Mouse (Mus musculus) CH12.LX (cell line): ENCODE measurements at regions not wholly inside any gene's neighbourhood (a gene's known extent, or its start where the extent isn't known, plus 50 kb on each side); places are given as distances from the start of the nearest gene placed in this dataset.

Experiments used
- DNase-seq: peaks from one replicate; pipeline ENCODE4 v3.0.0-alpha.2; 2013; ENCODE audit errors: extremely low read depth
- H3K27ac ChIP-seq: 2 replicates; pipeline ENCODE4 v1.5.1; 2012; ENCODE audit warnings: low read depth, mild to moderate bottlenecking, control low read depth, moderate library complexity; ENCODE audit not compliant: insufficient read depth
- H3K27me3 ChIP-seq: replicated peaks from 2 replicates; pipeline ENCODE3; 2012; ENCODE audit warnings: inconsistent platforms
- H3K36me3 ChIP-seq, 2 experiments: replicated peaks in 1 of 2; 2 replicates each; pipeline versions ENCODE3 to v1.6.1; 2012; ENCODE audit warnings: inconsistent platforms in 1 of 2, low read length in 1 of 2, mild to moderate bottlenecking in 1 of 2, mixed read lengths in 1 of 2, moderate library complexity in 1 of 2; ENCODE audit not compliant: control insufficient read depth in 1 of 2, insufficient read depth in 1 of 2
- H3K4me1 ChIP-seq, 2 experiments: 2 replicates each; pipeline ENCODE4 v1.6.1; 2012; ENCODE audit warnings: inconsistent platforms in 1 of 2, moderate library complexity in 1 of 2; ENCODE audit not compliant: insufficient read depth in 2 of 2, control insufficient read depth in 1 of 2
- H3K4me2 ChIP-seq: 2 replicates; pipeline ENCODE4 v1.6.1; 2012; ENCODE audit warnings: low read depth, mild to moderate bottlenecking, control low read depth; ENCODE audit not compliant: poor library complexity, insufficient read depth, severe bottlenecking
- H3K4me3 ChIP-seq, 3 experiments: fragments of 150-350 bp in 1 of 3; sonication (generic) in 1 of 3; replicated peaks in 1 of 3; 2 replicates each; pipeline versions ENCODE3 to v1.5.1; 2011 to 2012; ENCODE audit warnings: low read depth in 2 of 3, low read length in 2 of 3, mild to moderate bottlenecking in 2 of 3, moderate library complexity in 2 of 3, control low read depth in 1 of 3, improper control_type of control experiment in 1 of 3, inconsistent platforms in 1 of 3, mixed read lengths in 1 of 3; ENCODE audit not compliant: poor library complexity in 1 of 3
- H3K79me2 ChIP-seq: replicated peaks from 2 replicates; pipeline ENCODE4 v1.6.1; 2012; ENCODE audit warnings: mild to moderate bottlenecking, moderate library complexity; ENCODE audit not compliant: control insufficient read depth, poor library complexity, insufficient read depth, severe bottlenecking; ENCODE audit errors: extremely low read depth
- H3K9ac ChIP-seq: 2 replicates; pipeline ENCODE4 v1.6.1; 2012; ENCODE audit warnings: low read depth, mild to moderate bottlenecking, control low read depth, moderate library complexity; ENCODE audit not compliant: insufficient read depth
- H3K9me3 ChIP-seq: replicated peaks from 2 replicates; pipeline ENCODE3; 2012; ENCODE audit warnings: low read length, inconsistent platforms, mixed read lengths
- CHD2 ChIP-seq: IDR thresholded peaks from 2 replicates; pipeline ENCODE4 v1.6.1; 2011; ENCODE audit warnings: low read length, improper control_type of control experiment
- CTCF ChIP-seq, 2 experiments: IDR thresholded peaks in 1 of 2; conservative IDR thresholded peaks in 1 of 2; 2 replicates each; pipeline ENCODE4 v1.5.1; 2011 to 2012; ENCODE audit warnings: low read depth in 2 of 2, low read length in 2 of 2, improper control_type of control experiment in 1 of 2, inconsistent platforms in 1 of 2, mild to moderate bottlenecking in 1 of 2, moderate library complexity in 1 of 2
- E2F4 ChIP-seq: IDR thresholded peaks from 2 replicates; pipeline ENCODE4 v1.6.1; 2011; ENCODE audit warnings: low read depth, low read length, improper control_type of control experiment; ENCODE audit not compliant: insufficient replicate concordance
- ELF1 ChIP-seq: IDR thresholded peaks from 2 replicates; pipeline ENCODE4 v1.6.1; 2014; ENCODE audit warnings: low read depth, mild to moderate bottlenecking, inconsistent platforms, low read length, improper control_type of control experiment
- EP300 ChIP-seq: IDR thresholded peaks from 2 replicates; pipeline ENCODE4 v1.6.1; 2011; ENCODE audit warnings: low read length, improper control_type of control experiment
- GABPA ChIP-seq: IDR thresholded peaks from 2 replicates; pipeline ENCODE4 v1.6.1; 2012; ENCODE audit warnings: low read depth, low read length, improper control_type of control experiment, inconsistent platforms; ENCODE audit not compliant: insufficient replicate concordance
- IRF4 ChIP-seq: IDR thresholded peaks from 2 replicates; pipeline ENCODE4 v1.6.1; 2014; ENCODE audit warnings: low read depth, mild to moderate bottlenecking, inconsistent platforms, low read length, improper control_type of control experiment
- KAT2A ChIP-seq: IDR thresholded peaks from 2 replicates; pipeline ENCODE4 v1.6.1; 2012; ENCODE audit warnings: low read length, improper control_type of control experiment, inconsistent platforms; ENCODE audit not compliant: insufficient replicate concordance
- MAX ChIP-seq: IDR thresholded peaks from 2 replicates; pipeline ENCODE4 v1.6.1; 2011; ENCODE audit warnings: low read length, improper control_type of control experiment
- MYC ChIP-seq: IDR thresholded peaks from 2 replicates; pipeline ENCODE4 v1.6.1; 2011; ENCODE audit warnings: low read depth, mild to moderate bottlenecking, improper control_type of control experiment, low read length
- RAD21 ChIP-seq: IDR thresholded peaks from 2 replicates; pipeline ENCODE4 v1.6.1; 2011; ENCODE audit warnings: low read depth, mild to moderate bottlenecking, low read length, improper control_type of control experiment, moderate library complexity
- SIN3A ChIP-seq: IDR thresholded peaks from 2 replicates; pipeline ENCODE4 v1.6.1; 2012; ENCODE audit warnings: low read length, improper control_type of control experiment, inconsistent platforms
- TCF12 ChIP-seq: IDR thresholded peaks from 2 replicates; pipeline ENCODE4 v1.6.1; 2014; ENCODE audit warnings: low read depth, mild to moderate bottlenecking, inconsistent platforms, low read length, improper control_type of control experiment
- ZMIZ1 ChIP-seq: IDR thresholded peaks from 2 replicates; pipeline ENCODE4 v1.6.1; 2012; ENCODE audit warnings: low read depth, mild to moderate bottlenecking, inconsistent platforms, low read length, improper control_type of control experiment
- ZNF384 ChIP-seq: IDR thresholded peaks from 2 replicates; pipeline ENCODE4 v1.6.1; 2012; ENCODE audit warnings: low read depth, low read length, improper control_type of control experiment, inconsistent platforms
- dilution Hi-C: fragments of 300-500 bp; cut with MboI; formaldehyde crosslinking; loops from 2 replicates; pipeline ENCODE4 v1.14.3; 2020; ENCODE audit warnings: low sequenced_read_pairs; ENCODE audit not compliant: extremely low pct_unique_long_range_greater_than_20kb, extremely low pct_ligation_motif_present
- in situ Hi-C: fragments of 300-500 bp; cut with MboI; formaldehyde crosslinking; loops from 3 replicates; pipeline ENCODE4 v1.14.3; 2019; ENCODE audit warnings: low sequenced_read_pairs, low pct_ligation_motif_present, low pct_unique_long_range_greater_than_20kb, mixed read lengths

DNA sequence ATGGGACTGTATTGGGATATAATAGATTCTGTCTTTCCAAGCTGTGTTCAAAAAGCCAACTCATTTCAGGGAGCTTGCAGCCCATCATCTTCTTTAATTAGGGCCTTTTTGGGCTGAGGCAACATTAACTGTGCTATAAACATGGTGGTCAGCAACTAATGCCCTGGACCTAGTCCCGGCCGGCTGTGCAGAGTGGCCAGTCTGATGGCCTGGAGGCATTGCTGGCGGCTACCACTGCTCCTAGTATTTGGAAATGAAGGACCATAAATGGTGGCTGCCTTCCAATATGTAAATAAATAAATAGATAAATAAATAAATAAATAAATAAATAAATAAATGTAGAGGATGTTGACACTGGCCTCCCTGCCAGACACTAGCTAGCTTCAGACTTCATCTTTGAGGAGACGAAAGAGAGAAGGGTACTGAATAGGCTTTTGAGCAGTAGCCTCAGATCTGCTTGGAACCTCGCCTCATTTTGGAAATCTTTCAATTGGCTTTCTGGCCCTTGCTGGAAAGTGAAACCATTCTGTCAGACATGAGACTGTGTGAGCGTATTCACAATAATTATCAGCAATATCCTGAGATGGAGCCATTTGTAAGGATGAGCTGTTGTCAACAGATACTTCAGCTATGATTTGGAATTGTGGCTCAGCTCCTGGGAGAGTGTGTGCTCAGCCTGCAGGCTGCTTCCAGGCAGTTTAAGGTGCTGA, 785.5 kb upstream of the Car8 start:
- no peak overlapping the region for H3K9ac ChIP-seq
- no peaks in the 10 kb centered on the region for H3K36me3 ChIP-seq
- no peak overlapping the region for H3K4me2 ChIP-seq
- H3K27me3 ChIP-seq = no peaks in the 10 kb centered on the region
- no peak overlapping the region for H3K4me3 ChIP-seq
- no peak for DNase-seq
- no peak overlapping the region for H3K27ac ChIP-seq
- no peaks in the 10 kb centered on the region for H3K9me3 ChIP-seq
- TF ChIP-seq MYC = no peak
- TF ChIP-seq TCF12 = no peak
- no peak for TF ChIP-seq E2F4
- no peak for TF ChIP-seq MAX
- no peak for TF ChIP-seq KAT2A
- no peak for TF ChIP-seq CTCF (conservative IDR thresholded peaks at IDR 0.05 in 1 of 2, IDR thresholded peaks at IDR 0.05 in 1 of 2; ENCODE audit: low read depth in 2 of 2, low read length in 2 of 2)
- TF ChIP-seq ZMIZ1 = no peak
- TF ChIP-seq CHD2 = no peak
- dilution Hi-C loops (no loop called here), in situ Hi-C loops (no loop called here)
- H3K4me1 ChIP-seq = peaks cover 9 to 23% of the 10 kb centered on the region in 2 experiments; a peak in 3 of 4 replicates
- no peaks in the 10 kb centered on the region for H3K79me2 ChIP-seq

DNA sequence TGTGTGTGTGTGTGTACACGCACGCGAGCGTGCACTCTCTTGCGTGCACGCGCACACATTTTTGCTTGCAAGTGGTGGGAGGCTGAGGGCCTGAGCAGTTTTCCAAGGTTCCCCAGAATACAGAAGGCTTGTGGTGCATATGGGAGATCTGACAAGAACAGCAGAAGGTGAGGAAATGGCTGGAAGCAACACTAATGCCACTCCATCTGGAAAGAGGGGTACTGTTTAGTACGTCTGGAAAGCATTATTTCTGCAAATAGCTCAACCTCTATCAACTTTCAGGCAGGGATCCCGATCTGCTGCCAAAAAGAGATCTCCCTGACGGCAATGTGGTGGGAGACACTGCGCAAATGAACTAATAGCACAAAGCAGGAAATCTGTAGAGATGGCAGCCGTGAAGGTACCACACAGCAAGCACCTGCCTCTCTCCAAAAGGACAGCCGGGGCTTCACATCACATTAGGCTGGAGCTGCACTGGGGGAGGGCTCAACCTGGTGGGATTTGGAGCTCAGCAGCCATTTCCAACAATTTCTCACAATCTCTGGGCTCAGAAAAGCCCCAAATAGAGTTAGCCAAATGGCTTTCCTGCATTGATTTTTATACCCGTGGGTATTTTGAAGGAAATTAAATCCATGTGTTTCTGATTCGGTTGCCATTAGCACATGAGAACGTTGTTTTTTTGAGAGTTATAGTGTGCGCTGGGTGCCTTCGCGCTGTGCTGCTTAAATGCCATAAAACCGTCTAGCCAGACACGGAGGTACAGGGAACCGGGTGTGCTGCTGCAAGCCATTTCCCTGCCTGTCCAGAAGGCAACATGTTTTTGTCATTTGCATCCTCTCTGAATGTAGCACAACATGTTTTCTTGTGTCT, 780.6 kb upstream of the Car8 start:
- H3K4me1 ChIP-seq = peaks cover 0 to 6% of the 10 kb centered on the region in 2 experiments; a peak in 1 of 4 replicates
- H3K27ac ChIP-seq = no peak overlapping the region
- no peak overlapping the region for H3K4me3 ChIP-seq
- dilution Hi-C loops (no loop called here), in situ Hi-C loops (no loop called here)
- no peak for DNase-seq
- H3K9me3 ChIP-seq = no peaks in the 10 kb centered on the region
- no peaks in the 10 kb centered on the region for H3K79me2 ChIP-seq
- H3K36me3 ChIP-seq = no peaks in the 10 kb centered on the region
- H3K4me2 ChIP-seq = no peak overlapping the region
- TF ChIP-seq RAD21 (no peak), ZNF384 (no peak), CHD2 (no peak), EP300 (no peak), IRF4 (no peak), SIN3A (no peak), ELF1 (no peak), GABPA (no peak), ZMIZ1 (no peak)
- H3K27me3 ChIP-seq = no peaks in the 10 kb centered on the region
- H3K9ac ChIP-seq = no peak overlapping the region
